Mouse (Mus musculus) heart, adult 18-20 months (tissue): ENCODE results near the gene Dido1. TPM values are rescaled to one million over a fixed set of nuclear protein-coding genes. Genes with fewer than 3 reads are reported as not detected.

Experiments used
- DNase-seq, 2 experiments: peaks; one replicate each; pipeline ENCODE4 v3.0.0; 2021 to 2022; ENCODE audit warnings: mixed read lengths in 1 of 2
- long read RNA-seq, 2 experiments: library from polyadenylated mRNA; stranded (forward); transcript quantifications; one replicate each; pipeline ENCODE4 v2.0.0; 2021
- total RNA-seq, 2 experiments: library from RNA; stranded (reverse); gene quantifications; 2 replicates each; pipeline ENCODE4 v1.2.3; 2021

The Dido1 gene
- total RNA-seq = 10 to 100 TPM; 25.8 to 29.9 TPM
- long read RNA-seq, experiment 1, partial matches to known transcripts = 0 of 14 reads
- long read RNA-seq, experiment 1, other reads (novel, unspliced or antisense) = 14 of 14 reads
- long read RNA-seq, experiment 2, full-length matches to known transcripts = 2 of 9 reads
- long read RNA-seq, experiment 2, partial matches to known transcripts = 0 of 9 reads
- long read RNA-seq, experiment 2, other reads (novel, unspliced or antisense) = 7 of 9 reads

- peak; percentile 98 to 99 for DNase-seq
Measured at GRCm38 (mm10) chr2:180709923-180710272, at the start of gene Dido1, which contains the start of gene Gid8. Gene Dido1, minus strand, starts transcription at chr2:180709999. Gene Gid8, plus strand, starts transcription at chr2:180710117.

GRCm38 (mm10) chr2:180758513-180759263 lies 48.9 kb upstream of the Dido1 start:
- no peak for DNase-seq

GRCm38 (mm10) chr2:180756786-180757185 lies 47.0 kb upstream of the Dido1 start:
- DNase-seq = no peak

GRCm38 (mm10) chr2:180755896-180756295 lies 46.1 kb upstream of the Dido1 start:
- peak; percentile 30 to 51 for DNase-seq

GRCm38 (mm10) chr2:180754976-180755688 lies 45.3 kb upstream of the Dido1 start:
- DNase-seq = no peak

GRCm38 (mm10) chr2:180748904-180749303 lies 39.1 kb upstream of the Dido1 start:
- DNase-seq = no peak

- DNase-seq = no peak
Measured at GRCm38 (mm10) chr2:180746569-180747192, 36.9 kb upstream of the Dido1 start.

- peak; percentile 82 to 93 for DNase-seq
Measured at GRCm38 (mm10) chr2:180745248-180745927, 35.6 kb upstream of the Dido1 start.

- DNase-seq = no peak
Measured at GRCm38 (mm10) chr2:180743321-180743720, 33.5 kb upstream of the Dido1 start.

- DNase-seq = no peak
Measured at GRCm38 (mm10) chr2:180742820-180743219, 33.0 kb upstream of the Dido1 start.

GRCm38 (mm10) chr2:180741421-180741820 lies 31.6 kb upstream of the Dido1 start:
- DNase-seq = no peak

- no peak for DNase-seq
Measured at GRCm38 (mm10) chr2:180740349-180740748, 30.6 kb upstream of the Dido1 start.

GRCm38 (mm10) chr2:180737984-180738383 lies 28.2 kb upstream of the Dido1 start:
- DNase-seq = no peak

GRCm38 (mm10) chr2:180735232-180735631 lies 25.4 kb upstream of the Dido1 start:
- DNase-seq = no peak

- no peak for DNase-seq
Measured at GRCm38 (mm10) chr2:180731984-180732383, 22.2 kb upstream of the Dido1 start.

- DNase-seq = no peak
Measured at GRCm38 (mm10) chr2:180731036-180731435, 21.2 kb upstream of the Dido1 start.

GRCm38 (mm10) chr2:180727613-180728021 lies 17.8 kb upstream of the Dido1 start:
- DNase-seq = no peak

- DNase-seq = peak; percentile 25 to 63
Measured at GRCm38 (mm10) chr2:180726658-180727442, 17.1 kb upstream of the Dido1 start.

- DNase-seq = no peak
Measured at GRCm38 (mm10) chr2:180725856-180726629, 16.2 kb upstream of the Dido1 start.

GRCm38 (mm10) chr2:180725414-180725778 lies 15.6 kb upstream of the Dido1 start:
- no peak for DNase-seq
